Mouse (Mus musculus) adrenal gland, postnatal 0 days (tissue): ENCODE results near the gene Pcsk1n. TPM values are rescaled to one million over a fixed set of nuclear protein-coding genes. Genes with fewer than 3 reads are reported as not detected.

ENCODE experiments used
- polyA plus RNA-seq: library from polyadenylated mRNA; unstranded; fragments of >200 nt; fragmentation: Nextera tagmentation; extraction: Ambion mirVana; gene quantifications from 2 replicates; pipeline ENCODE4 v1.2.1, GENCODE M21; 2015

Gene Pcsk1n
- 100 and 170 TPM in 2 replicates for polyA plus RNA-seq

DNA sequence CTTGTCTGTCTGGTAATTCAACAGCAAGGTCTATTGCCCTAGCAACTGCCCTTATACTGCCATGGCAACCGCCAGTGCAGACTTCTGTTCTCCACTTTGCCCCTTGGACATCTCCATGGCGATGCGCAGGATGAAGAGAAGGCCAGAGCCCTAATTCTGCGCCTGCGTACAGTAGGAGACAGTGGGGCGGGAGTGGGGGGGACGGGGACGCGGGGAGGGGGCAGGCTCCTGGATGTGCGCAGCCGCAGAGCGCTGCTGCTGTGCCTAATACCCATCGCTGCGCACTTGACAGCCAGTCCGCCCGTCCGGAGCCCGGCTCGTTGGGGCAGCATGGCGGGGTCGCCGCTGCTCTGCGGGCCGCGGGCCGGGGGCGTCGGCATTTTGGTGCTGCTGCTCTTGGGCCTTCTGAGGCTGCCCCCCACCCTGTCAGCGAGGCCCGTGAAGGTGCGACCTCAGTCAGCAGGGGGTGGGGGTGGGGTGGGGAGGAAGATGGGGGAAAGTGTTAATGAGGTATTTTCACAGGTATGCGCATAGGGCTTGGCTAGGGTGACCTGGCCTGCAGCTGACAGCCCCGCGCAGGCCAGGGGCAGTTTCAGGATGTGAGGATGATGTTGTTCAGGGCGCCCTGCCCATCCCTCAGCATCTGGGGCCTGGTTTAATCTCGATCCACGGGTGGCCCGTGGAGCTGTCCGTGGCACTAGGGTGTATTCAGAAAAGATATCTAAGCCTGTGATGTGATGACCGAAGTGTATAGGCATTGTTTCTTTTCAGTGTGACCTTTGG lies at the start of gene Pcsk1n:
TSS of gene Pcsk1n (plus strand) at position 222 of the 783 bp plus-strand sequence.

DNA sequence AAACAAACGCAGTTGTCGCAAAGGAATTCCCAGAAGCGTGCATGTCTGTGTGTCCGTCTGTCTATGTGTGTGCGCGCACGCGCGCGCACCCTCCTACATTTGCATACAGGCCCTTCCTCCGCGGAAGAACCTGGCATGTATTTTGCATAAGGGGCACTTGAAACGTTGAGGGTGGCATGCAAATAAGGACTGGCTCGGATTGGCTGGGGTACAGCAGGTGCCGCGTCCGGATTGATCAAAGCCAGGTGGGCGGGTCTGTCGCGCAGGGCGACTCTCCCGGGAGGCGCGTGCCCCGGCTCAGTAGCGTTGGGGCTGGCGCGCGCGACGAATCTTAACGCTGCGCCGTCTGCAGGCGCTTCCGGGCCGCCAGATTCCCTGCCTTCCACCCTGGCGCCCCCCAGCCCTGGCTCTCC lies 41.6 kb upstream of the Pcsk1n start, which contains the start of gene Pim2:
TSS of gene Pim2 (plus strand) at position 256 of the 413 bp plus-strand sequence.

DNA sequence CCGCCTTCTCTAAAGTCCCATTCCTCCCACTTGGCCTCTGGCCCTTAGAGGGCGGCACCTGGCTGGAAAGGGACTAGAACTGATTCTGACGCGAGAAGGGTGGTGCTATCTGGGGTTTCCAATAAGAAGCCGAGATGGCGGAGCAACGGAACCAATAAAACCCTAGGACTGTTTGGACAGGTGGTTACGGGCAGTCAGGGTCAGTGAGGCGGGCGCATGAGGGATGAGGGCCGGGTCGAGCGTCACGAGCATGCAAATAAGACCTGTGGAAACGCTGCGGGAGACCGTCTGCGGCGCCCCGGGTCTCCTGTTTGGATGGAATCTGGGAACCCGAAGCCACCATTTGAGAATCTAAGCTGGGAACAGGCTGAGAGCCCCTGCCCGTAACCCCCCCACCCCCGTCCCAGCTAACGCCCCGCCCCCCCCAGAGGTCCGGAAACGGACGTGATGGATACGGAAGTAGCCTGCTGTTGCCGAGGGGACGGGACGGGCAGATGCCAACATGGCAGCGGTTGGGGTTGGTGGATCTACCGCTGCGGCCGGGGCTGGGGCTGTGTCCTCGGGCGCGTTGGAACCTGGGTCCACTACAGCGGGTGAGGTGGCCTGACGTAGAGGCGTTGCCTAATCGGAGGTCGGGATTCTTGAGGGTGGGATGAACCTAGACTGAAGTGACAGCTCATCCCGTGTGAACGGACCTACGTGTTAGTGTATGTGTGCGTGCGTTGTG lies 35.6 kb upstream of the Pcsk1n start, which contains the start of gene Slc35a2:
TSS of gene Slc35a2 (plus strand) at position 188 of the 727 bp plus-strand sequence.

DNA sequence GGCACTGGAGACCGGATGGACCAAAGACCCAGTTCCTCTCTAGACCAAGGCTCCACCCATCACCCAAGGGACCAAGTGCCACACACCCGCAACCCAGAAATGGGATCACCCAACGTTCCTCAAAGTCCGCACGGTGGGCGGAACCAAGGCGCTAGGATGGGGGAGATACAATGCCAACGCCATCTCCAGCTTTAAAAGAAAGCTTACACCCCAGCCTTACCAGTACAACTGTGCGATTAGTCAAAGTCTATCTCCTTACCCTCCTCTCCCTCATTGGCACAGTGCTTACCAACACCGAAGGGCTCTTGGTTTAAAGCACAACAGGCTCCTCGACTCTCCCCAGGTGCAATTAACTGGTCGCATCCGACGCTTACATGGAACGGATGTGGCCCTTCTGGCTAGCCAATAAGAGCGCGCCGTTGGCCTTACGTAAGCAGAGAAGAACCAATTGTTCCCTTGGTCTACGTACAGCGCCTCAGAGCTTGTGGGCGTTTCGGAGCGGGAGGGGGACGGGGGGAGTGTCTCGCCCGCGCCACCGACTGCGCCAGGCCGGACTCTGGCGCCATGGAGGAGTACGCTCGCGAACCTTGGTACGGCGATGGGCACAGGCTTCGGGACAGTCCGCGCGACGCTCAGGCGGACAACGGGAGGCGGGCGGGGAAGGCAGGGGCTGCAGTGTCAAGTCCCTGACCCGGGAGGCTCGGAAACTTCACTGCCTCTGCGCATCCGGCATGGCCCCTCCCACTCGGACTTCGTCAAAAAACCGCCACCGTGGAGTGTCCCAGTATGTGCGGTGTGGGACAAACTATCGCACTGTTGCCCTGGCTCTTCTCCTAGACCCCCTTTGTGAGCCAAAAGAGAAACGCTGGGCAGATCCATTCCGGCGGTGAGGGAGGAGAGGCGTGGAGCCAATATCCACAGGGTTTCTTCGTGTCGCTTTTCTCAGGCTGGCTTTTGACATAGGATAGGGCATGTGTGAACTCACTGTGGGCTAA lies 20.4 kb upstream of the Pcsk1n start, which contains the start of the genes Pqbp1 and Timm17b:
TSS of gene Pqbp1 (minus strand) at position 390 of the 995 bp plus-strand sequence.
TSS of gene Timm17b (plus strand) at position 478 of the 995 bp plus-strand sequence.

DNA sequence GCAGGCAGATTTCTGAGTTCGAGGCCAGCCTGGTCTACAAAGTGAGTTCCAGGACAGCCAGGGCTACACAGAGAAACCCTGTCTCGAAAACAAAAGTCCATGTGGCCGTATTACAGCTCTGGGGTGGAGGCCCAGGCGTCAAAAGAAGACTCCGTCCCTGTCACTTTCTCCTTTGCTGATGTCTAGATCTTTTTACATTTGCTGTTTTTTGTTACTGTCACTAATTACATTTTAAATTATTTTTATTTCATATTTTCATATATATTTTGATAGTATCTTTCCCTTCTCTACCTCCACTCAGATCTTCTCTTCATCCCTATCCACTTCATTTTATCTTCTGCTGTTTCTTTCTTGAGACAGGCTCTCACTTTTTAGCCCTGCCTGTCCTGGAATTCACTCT lies 11.9 kb upstream of the Pcsk1n start, which contains the start of gene Gm10491:
TSS of gene Gm10491 (minus strand) at position 101 of the 400 bp plus-strand sequence.

DNA sequence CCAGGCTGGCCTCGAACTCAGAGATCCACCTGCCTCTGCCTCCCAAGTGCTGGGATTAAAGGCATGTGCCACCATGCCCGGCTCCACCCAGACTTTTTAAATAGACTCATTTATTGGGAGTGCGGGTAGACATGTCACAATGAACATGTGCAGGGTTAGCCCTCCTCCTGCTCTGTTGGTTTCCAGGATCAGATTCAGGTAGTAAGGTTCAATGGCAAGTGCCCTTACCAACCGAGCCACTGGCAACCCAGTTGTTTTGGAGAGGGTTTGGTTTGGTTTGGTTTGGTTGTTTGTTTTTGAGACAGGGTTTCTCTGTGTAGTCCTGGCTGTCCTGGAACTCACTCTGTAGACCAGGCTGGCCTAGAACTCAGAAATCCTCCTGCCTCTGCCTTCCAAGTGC lies 10.4 kb upstream of the Pcsk1n start, which contains the start of gene Gm10490:
TSS of gene Gm10490 (plus strand) at position 301 of the 400 bp plus-strand sequence.

DNA sequence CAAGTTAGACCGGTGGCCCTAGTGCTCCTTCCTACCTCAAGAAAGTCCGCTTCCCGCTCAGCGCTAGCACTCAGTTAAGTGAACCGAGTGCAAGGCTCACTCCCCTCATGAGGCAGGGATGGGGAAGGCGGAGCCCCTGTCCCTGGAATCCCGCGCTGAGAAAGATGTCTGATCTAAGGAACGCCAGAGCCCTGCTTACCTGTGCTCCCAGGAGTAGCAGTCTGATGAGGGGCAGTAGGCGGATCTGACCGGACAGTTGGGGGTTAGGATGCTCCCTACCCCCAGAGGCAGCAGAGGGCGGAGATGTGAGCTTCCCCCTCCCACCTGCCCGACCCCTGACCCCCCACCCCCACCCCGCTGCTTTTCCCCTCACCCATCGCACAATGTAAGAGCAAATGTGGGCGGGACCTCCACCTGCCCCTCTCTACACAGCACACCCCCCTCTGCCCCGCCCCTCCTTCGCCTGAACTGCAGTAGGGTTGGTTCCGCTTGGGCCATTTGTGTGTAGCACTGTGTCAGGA lies 8.7 kb downstream of the Pcsk1n start, which contains the start of gene Eras:
TSS of gene Eras (minus strand) at position 338 of the 521 bp plus-strand sequence.

DNA sequence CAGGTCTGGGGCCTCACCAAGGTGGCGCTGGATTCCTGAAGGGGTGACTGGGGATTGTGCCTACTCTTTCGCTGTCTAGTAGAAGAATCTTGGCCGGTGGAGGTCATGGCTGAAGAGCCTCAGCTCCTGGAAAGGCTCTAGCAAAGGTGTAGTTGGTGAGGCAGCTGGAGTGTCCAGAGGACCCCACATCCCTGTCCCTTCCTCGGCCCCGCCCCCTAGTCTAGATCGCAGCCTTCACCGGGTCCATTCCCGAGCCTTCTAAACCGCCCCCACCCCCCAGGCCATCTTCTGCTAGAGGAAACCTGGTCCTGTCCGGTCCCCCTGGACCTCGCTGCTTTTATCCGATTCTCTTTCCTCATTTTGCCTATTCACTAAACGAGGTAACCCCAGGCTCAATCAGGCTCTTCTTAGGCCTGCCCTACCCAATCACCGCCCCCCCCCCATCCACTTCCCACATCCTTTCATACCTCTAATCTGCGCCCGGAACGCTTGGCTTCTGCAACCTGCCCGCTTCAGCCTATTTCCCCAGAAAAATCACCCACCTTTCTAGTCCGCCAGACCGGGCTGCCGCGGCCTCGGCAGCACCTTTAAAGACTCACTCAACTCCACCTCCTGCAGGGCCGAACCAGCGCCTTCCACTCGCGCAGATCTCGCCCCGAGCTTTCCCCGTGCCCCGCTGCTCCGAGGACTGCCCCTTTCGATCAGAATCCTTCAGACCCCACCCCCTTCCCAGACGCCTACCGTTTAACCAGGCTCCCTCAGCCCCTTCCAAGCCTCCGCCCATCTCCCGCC lies 27.7 kb downstream of the Pcsk1n start, which contains the start of gene Hdac6:
TSS of gene Hdac6 (minus strand) at position 782 of the 792 bp plus-strand sequence.

Other genes with a start within 250 kb of the Pcsk1n start
- 104 and 112 TPM in 2 replicates for gene Plp2, start 248.4 kb upstream of the Pcsk1n start, polyA plus RNA-seq
- 0.30 and 0.63 TPM in 2 replicates for gene Magix, start 238.6 kb upstream of the Pcsk1n start, polyA plus RNA-seq
- 21.6 and 34.4 TPM in 2 replicates for gene Gpkow, start 222.7 kb upstream of the Pcsk1n start, polyA plus RNA-seq
- 63.2 and 88.4 TPM in 2 replicates for gene Wdr45, start 205.5 kb upstream of the Pcsk1n start, polyA plus RNA-seq
- 0.29 and 0.43 TPM in 2 replicates for gene Gm45208, start 197.6 kb upstream of the Pcsk1n start, polyA plus RNA-seq
- gene Praf2, start 191.4 kb upstream of the Pcsk1n start, polyA plus RNA-seq, result 25.9 and 43.7 TPM in 2 replicates
- gene Ccdc120, start 168.9 kb upstream of the Pcsk1n start, polyA plus RNA-seq, result 6.9 and 7.3 TPM in 2 replicates
- gene Tfe3, start 157.3 kb upstream of the Pcsk1n start, polyA plus RNA-seq, result 20.3 and 26.3 TPM in 2 replicates
- 26.0 and 30.5 TPM in 2 replicates for gene Gripap1, start 130.1 kb upstream of the Pcsk1n start, polyA plus RNA-seq
- 1.8 and 2.8 TPM in 2 replicates for gene Kcnd1, start 97.5 kb upstream of the Pcsk1n start, polyA plus RNA-seq
- gene Otud5, start 78.5 kb upstream of the Pcsk1n start, polyA plus RNA-seq, result 37.5 and 39.6 TPM in 2 replicates
- 5.9 and 7.2 TPM in 2 replicates for gene Pim2, start 41.6 kb upstream of the Pcsk1n start, polyA plus RNA-seq
- gene Slc35a2, start 35.8 kb upstream of the Pcsk1n start, polyA plus RNA-seq, result 20.8 and 30.2 TPM in 2 replicates
- 117 and 159 TPM in 2 replicates for gene Pqbp1, start 20.6 kb upstream of the Pcsk1n start, polyA plus RNA-seq
- gene Timm17b, start 20.5 kb upstream of the Pcsk1n start, polyA plus RNA-seq, result 156 and 183 TPM in 2 replicates
- gene Gm10491, start 12.0 kb upstream of the Pcsk1n start, polyA plus RNA-seq, result not detected in 2 replicates
- not detected in 2 replicates for gene Gm10490, start 10.3 kb upstream of the Pcsk1n start, polyA plus RNA-seq
- not detected in 2 replicates for gene Eras, start 8.8 kb downstream of the Pcsk1n start, polyA plus RNA-seq
- 10.8 and 15.4 TPM in 2 replicates for gene Hdac6, start 28.1 kb downstream of the Pcsk1n start, polyA plus RNA-seq
- gene Gata1, start 58.2 kb downstream of the Pcsk1n start, polyA plus RNA-seq, result 2.4 and 5.5 TPM in 2 replicates
- 0.21 TPM in 1 of 2 replicates, not detected in the other for gene Glod5, start 98.7 kb downstream of the Pcsk1n start, polyA plus RNA-seq
- 14.9 and 17.8 TPM in 2 replicates for gene Suv39h1, start 154.9 kb downstream of the Pcsk1n start, polyA plus RNA-seq
- 0.55 and 0.75 TPM in 2 replicates for gene Was, start 170.7 kb downstream of the Pcsk1n start, polyA plus RNA-seq
- gene Wdr13, start 213.1 kb downstream of the Pcsk1n start, polyA plus RNA-seq, result 16.7 and 20.3 TPM in 2 replicates
- gene Rbm3, start 226.1 kb downstream of the Pcsk1n start, polyA plus RNA-seq, result 544 and 678 TPM in 2 replicates